Mouse (Mus musculus) small intestine, adult 2 months (tissue): ENCODE data around the gene Sectm1a. TPM values are rescaled to one million over a fixed set of nuclear protein-coding genes. Genes with fewer than 3 reads are reported as not detected.

Source experiments
- H3K27ac ChIP-seq: fragments of 200-500 bp; 2 replicates; pipeline ENCODE4 v1.5.1; 2012; ENCODE audit warnings: low read depth, low read length, control low read depth, inconsistent platforms; ENCODE audit not compliant: insufficient read depth
- H3K27me3 ChIP-seq: fragments of 200-500 bp; 2 replicates; pipeline ENCODE4 v1.6.1; 2012; ENCODE audit warnings: mild to moderate bottlenecking, moderate library complexity, low read length, inconsistent platforms; ENCODE audit not compliant: control insufficient read depth, insufficient read depth
- H3K36me3 ChIP-seq: fragments of 200-500 bp; 2 replicates; pipeline ENCODE4 v1.6.1; 2012; ENCODE audit warnings: mild to moderate bottlenecking, low read length, control low read depth, inconsistent platforms; ENCODE audit not compliant: control insufficient read depth, insufficient read depth
- H3K4me1 ChIP-seq: fragments of 200-500 bp; 2 replicates; pipeline ENCODE4 v1.6.1; 2012; ENCODE audit warnings: low read length, inconsistent platforms, mixed read lengths; ENCODE audit not compliant: control insufficient read depth, insufficient read depth, insufficient read length
- H3K4me3 ChIP-seq: fragments of 200-500 bp; 2 replicates; pipeline ENCODE4 v1.5.1; 2012; ENCODE audit warnings: low read depth, mild to moderate bottlenecking, control low read depth, inconsistent platforms, low read length, moderate library complexity
- CTCF ChIP-seq: fragments of 200-500 bp; IDR thresholded peaks from 2 replicates; pipeline ENCODE4 v1.5.1; 2012; ENCODE audit warnings: low read depth, mild to moderate bottlenecking, control low read depth, inconsistent platforms, low read length, moderate library complexity, mixed read lengths; ENCODE audit not compliant: insufficient replicate concordance, insufficient read length; ENCODE audit errors: extremely low read depth
- POLR2A ChIP-seq: fragments of 200-500 bp; IDR thresholded peaks from 2 replicates; pipeline ENCODE4 v1.6.1; 2012; ENCODE audit warnings: low read depth, mild to moderate bottlenecking, control low read depth, inconsistent platforms, low read length, moderate library complexity
- WGBS: fragments of 180-500 bp; shearing (Covaris S2); methylation state at CpG from one replicate; pipeline ENCODE4 v1.1.7; 2018; 5-methylcytosine and 5-hydroxymethylcytosine counted together
- polyA plus RNA-seq: library from polyadenylated mRNA; depleted of rRNA; stranded (reverse); fragments of >200 nt; gene quantifications from 2 replicates; pipeline ENCODE4 v1.2.3, GENCODE M21; 2012

Gene Sectm1a
- polyA plus RNA-seq, 1 experiment: 4.1 TPM

- WGBS: 28% methylated on average over 2 of the region's 2 CpGs
- Histone ChIP-seq H3K4me1 (peaks cover 37% of the 10 kb centered on the region), H3K27ac (peak overlapping the region; percentile 87), H3K4me3 (no peak overlapping the region), H3K36me3 (no peaks in the 10 kb centered on the region), H3K27me3 (no peaks in the 10 kb centered on the region)
- no peak for TF ChIP-seq CTCF
- TF ChIP-seq POLR2A: no peak
Observed at GRCm38 (mm10) chr11:121089756-121090546, 8.9 kb upstream of the Sectm1a start.

GRCm38 (mm10) chr11:121088997-121089396, 8.0 kb upstream of the Sectm1a start:
- WGBS: 26% methylated on average over 6 of the region's 6 CpGs
- no peaks in the 10 kb centered on the region for H3K27me3 ChIP-seq
- TF ChIP-seq CTCF: no peak
- no peak for TF ChIP-seq POLR2A
- H3K27ac ChIP-seq: peak overlapping the region; percentile 73
- H3K4me3 ChIP-seq: no peak overlapping the region
- H3K36me3 ChIP-seq: no peaks in the 10 kb centered on the region
- peaks cover 42% of the 10 kb centered on the region for H3K4me1 ChIP-seq

- H3K27me3 ChIP-seq: no peaks in the 10 kb centered on the region
- TF ChIP-seq CTCF (no peak), POLR2A (no peak)
- H3K36me3 ChIP-seq: no peaks in the 10 kb centered on the region
- 17% methylated on average over 4 of the region's 4 CpGs for WGBS
- H3K4me3 ChIP-seq: peak overlapping the region; percentile 45
- peak overlapping the region; percentile 72 for H3K27ac ChIP-seq
- peaks cover 51% of the 10 kb centered on the region for H3K4me1 ChIP-seq
Observed at GRCm38 (mm10) chr11:121086296-121086695, 5.3 kb upstream of the Sectm1a start.

- peaks cover 45% of the 10 kb centered on the region for H3K4me1 ChIP-seq
- no peaks in the 10 kb centered on the region for H3K36me3 ChIP-seq
- TF ChIP-seq CTCF: no peak
- TF ChIP-seq POLR2A: no peak
- H3K27ac ChIP-seq: peak overlapping the region; percentile 82
- H3K4me3 ChIP-seq: no peak overlapping the region
- 27% methylated on average over 5 of the region's 5 CpGs for WGBS
- no peaks in the 10 kb centered on the region for H3K27me3 ChIP-seq
Observed at GRCm38 (mm10) chr11:121085181-121085580, 4.2 kb upstream of the Sectm1a start.

GRCm38 (mm10) chr11:121082857-121083500, 2.0 kb upstream of the Sectm1a start:
- H3K4me1 ChIP-seq: peaks cover 32% of the 10 kb centered on the region; the same call in 1 of the 2 replicates
- peak overlapping the region; percentile 83 for H3K27ac ChIP-seq
- WGBS: 7% methylated on average over 6 of the region's 6 CpGs
- H3K27me3 ChIP-seq: no peaks in the 10 kb centered on the region
- H3K36me3 ChIP-seq: no peaks in the 10 kb centered on the region
- TF ChIP-seq POLR2A: no peak
- no peak for TF ChIP-seq CTCF
- H3K4me3 ChIP-seq: no peak overlapping the region

- Histone ChIP-seq H3K36me3 (no peaks in the 10 kb centered on the region), H3K27me3 (no peaks in the 10 kb centered on the region), H3K4me3 (no peak overlapping the region), H3K27ac (peak overlapping the region; percentile 70), H3K4me1 (peaks cover 28% of the 10 kb centered on the region; the same call in 1 of the 2 replicates)
- 72% methylated on average over 3 of the region's 3 CpGs for WGBS
- TF ChIP-seq POLR2A: no peak
- TF ChIP-seq CTCF: no peak
Observed at GRCm38 (mm10) chr11:121082250-121082649, 1.2 kb upstream of the Sectm1a start.

GRCm38 (mm10) chr11:121080330-121080729, 690 bp downstream of the Sectm1a start:
- no peak overlapping the region for H3K27ac ChIP-seq
- WGBS: 95% methylated on average over 8 of the region's 8 CpGs
- H3K4me3 ChIP-seq: no peak overlapping the region
- TF ChIP-seq POLR2A: no peak
- no peak for TF ChIP-seq CTCF
- no peaks in the 10 kb centered on the region for H3K27me3 ChIP-seq
- H3K36me3 ChIP-seq: no peaks in the 10 kb centered on the region
- peaks cover 21% of the 10 kb centered on the region; the same call in 1 of the 2 replicates for H3K4me1 ChIP-seq
